Mouse (Mus musculus): ENCODE data around the gene Unc93a. TPM values are rescaled to one million over a fixed set of nuclear protein-coding genes. Genes with fewer than 3 reads are reported as not detected.
"Not testable (repeated sequence)": the region's sequence is repeated elsewhere in the genome, so short reads cannot be mapped to it uniquely, and the experiment has no call there.

Unc93a gene
- polyA plus RNA-seq, 1 experiment from 2014 or later, result not detected

GRCm38 (mm10) chr17:13106563-13106962, 25.0 kb downstream of the Unc93a start:
- not testable (repeated sequence) for H3K36me3 ChIP-seq (ENCODE audit: control insufficient read depth, insufficient read depth, low read length); H3K4me3 ChIP-seq (ENCODE audit: low read depth, low read length); H3K9ac ChIP-seq (ENCODE audit: low read depth, low read length); H3K9me3 ChIP-seq (replicated peaks; ENCODE audit: control insufficient read depth, low read length); H3K27me3 ChIP-seq (ENCODE audit: control insufficient read depth, insufficient read depth, low read length); H3K27ac ChIP-seq (ENCODE audit: low read depth, low read length); H3K4me2 ChIP-seq; H3K4me1 ChIP-seq (ENCODE audit: control insufficient read depth, insufficient read depth, low read length); ATAC-seq (replicated peaks; ENCODE audit: insufficient number of reproducible peaks, low FRiP score, low TSS enrichment)
- WGBS (ENCODE audit: insufficient replicate concordance), result 67% methylated on average over 4 of the region's 5 CpGs

- H3K4me2 ChIP-seq; H3K9ac ChIP-seq (ENCODE audit: low read depth, low read length); H3K4me3 ChIP-seq (ENCODE audit: low read depth, low read length); H3K36me3 ChIP-seq (ENCODE audit: control insufficient read depth, insufficient read depth, low read length); H3K9me3 ChIP-seq (replicated peaks; ENCODE audit: control insufficient read depth, low read length); H3K4me1 ChIP-seq (ENCODE audit: control insufficient read depth, insufficient read depth, low read length); H3K27ac ChIP-seq (ENCODE audit: low read depth, low read length); H3K27me3 ChIP-seq (ENCODE audit: control insufficient read depth, insufficient read depth, low read length): not testable (repeated sequence)
- 85% methylated on average over 2 of the region's 4 CpGs for WGBS (ENCODE audit: insufficient replicate concordance)
- 0 out of 2 replicates have a peak, but pooled peaks have one; percentile 46 for ATAC-seq (replicated peaks; ENCODE audit: insufficient number of reproducible peaks, low FRiP score, low TSS enrichment)
Measured at GRCm38 (mm10) chr17:13092960-13093359, 38.6 kb downstream of the Unc93a start.

GRCm38 (mm10) chr17:13092100-13092764, 39.4 kb downstream of the Unc93a start:
- 61% methylated on average over 5 of the region's 8 CpGs for WGBS (ENCODE audit: insufficient replicate concordance)
- not testable (repeated sequence) for H3K4me3 ChIP-seq (ENCODE audit: low read depth, low read length)

GRCm38 (mm10) chr17:13091510-13091909, 40.1 kb downstream of the Unc93a start:
- not testable (repeated sequence) for ATAC-seq (replicated peaks; ENCODE audit: insufficient number of reproducible peaks, low FRiP score, low TSS enrichment)

More at GRCm38 (mm10) chr17:13092100-13092764, 39.4 kb downstream of the Unc93a start:
- H3K27me3 ChIP-seq (ENCODE audit: control insufficient read depth, insufficient read depth, low read length); H3K4me2 ChIP-seq; H3K36me3 ChIP-seq (ENCODE audit: control insufficient read depth, insufficient read depth, low read length); H3K9ac ChIP-seq (ENCODE audit: low read depth, low read length); H3K4me1 ChIP-seq (ENCODE audit: control insufficient read depth, insufficient read depth, low read length); H3K27ac ChIP-seq (ENCODE audit: low read depth, low read length); H3K9me3 ChIP-seq (replicated peaks; ENCODE audit: control insufficient read depth, low read length): not testable (repeated sequence)
- ATAC-seq (replicated peaks; ENCODE audit: insufficient number of reproducible peaks, low FRiP score, low TSS enrichment), result 0 out of 2 replicates have a peak, but pooled peaks have one; percentile 14

GRCm38 (mm10) chr17:13069227-13069626, 62.4 kb downstream of the Unc93a start:
- H3K27me3 ChIP-seq (ENCODE audit: control insufficient read depth, insufficient read depth, low read length); H3K36me3 ChIP-seq (ENCODE audit: control insufficient read depth, insufficient read depth, low read length); H3K4me2 ChIP-seq; H3K27ac ChIP-seq (ENCODE audit: low read depth, low read length); H3K4me3 ChIP-seq (ENCODE audit: low read depth, low read length); H3K9me3 ChIP-seq (replicated peaks; ENCODE audit: control insufficient read depth, low read length); H3K4me1 ChIP-seq (ENCODE audit: control insufficient read depth, insufficient read depth, low read length); H3K9ac ChIP-seq (ENCODE audit: low read depth, low read length); ATAC-seq (replicated peaks; ENCODE audit: insufficient number of reproducible peaks, low FRiP score, low TSS enrichment): not testable (repeated sequence)
- 63% methylated on average over 3 of the region's 5 CpGs for WGBS (ENCODE audit: insufficient replicate concordance)

More at GRCm38 (mm10) chr17:13091510-13091909, 40.1 kb downstream of the Unc93a start:
- H3K9ac ChIP-seq (ENCODE audit: low read depth, low read length); H3K4me1 ChIP-seq (ENCODE audit: control insufficient read depth, insufficient read depth, low read length); H3K36me3 ChIP-seq (ENCODE audit: control insufficient read depth, insufficient read depth, low read length); H3K27me3 ChIP-seq (ENCODE audit: control insufficient read depth, insufficient read depth, low read length); H3K4me2 ChIP-seq; H3K27ac ChIP-seq (ENCODE audit: low read depth, low read length); H3K9me3 ChIP-seq (replicated peaks; ENCODE audit: control insufficient read depth, low read length); H3K4me3 ChIP-seq (ENCODE audit: low read depth, low read length): not testable (repeated sequence)
- WGBS (ENCODE audit: insufficient replicate concordance), result no CpG with 5 or more reads among the region's 1 CpGs

- ATAC-seq (replicated peaks; ENCODE audit: insufficient number of reproducible peaks, low FRiP score, low TSS enrichment); H3K27me3 ChIP-seq (ENCODE audit: control insufficient read depth, insufficient read depth, low read length): not testable (repeated sequence)
Measured at GRCm38 (mm10) chr17:13067864-13068385, 63.7 kb downstream of the Unc93a start.

GRCm38 (mm10) chr17:13062882-13063281, 68.7 kb downstream of the Unc93a start:
- 39% methylated on average over 2 of the region's 7 CpGs for whole genome bisulfite sequencing (ENCODE audit: insufficient replicate concordance)
- H3K4me2 ChIP-seq; H3K27ac ChIP-seq (ENCODE audit: low read depth, low read length); H3K4me1 ChIP-seq (ENCODE audit: control insufficient read depth, insufficient read depth, low read length); H3K4me3 ChIP-seq (ENCODE audit: low read depth, low read length); H3K9me3 ChIP-seq (replicated peaks; ENCODE audit: control insufficient read depth, low read length); H3K36me3 ChIP-seq (ENCODE audit: control insufficient read depth, insufficient read depth, low read length); H3K27me3 ChIP-seq (ENCODE audit: control insufficient read depth, insufficient read depth, low read length); H3K9ac ChIP-seq (ENCODE audit: low read depth, low read length): not testable (repeated sequence)
- 0 out of 2 replicates have a peak, but pooled peaks have one; percentile 31 for ATAC-seq (replicated peaks; ENCODE audit: insufficient number of reproducible peaks, low FRiP score, low TSS enrichment)

More at GRCm38 (mm10) chr17:13067864-13068385, 63.7 kb downstream of the Unc93a start:
- not testable (repeated sequence) for H3K9ac ChIP-seq (ENCODE audit: low read depth, low read length); H3K4me3 ChIP-seq (ENCODE audit: low read depth, low read length); H3K9me3 ChIP-seq (replicated peaks; ENCODE audit: control insufficient read depth, low read length); H3K4me1 ChIP-seq (ENCODE audit: control insufficient read depth, insufficient read depth, low read length); H3K4me2 ChIP-seq; H3K27ac ChIP-seq (ENCODE audit: low read depth, low read length); H3K36me3 ChIP-seq (ENCODE audit: control insufficient read depth, insufficient read depth, low read length)
- 56% methylated on average over 1 of the region's 4 CpGs for WGBS (ENCODE audit: insufficient replicate concordance)

GRCm38 (mm10) chr17:13060804-13061203, 70.8 kb downstream of the Unc93a start, which contains the start of gene Tcp10b:
TSS of gene Tcp10b (plus strand) at chr17:13061104.
- not testable (repeated sequence) for H3K4me3 ChIP-seq (ENCODE audit: low read depth, low read length); H3K27ac ChIP-seq (ENCODE audit: low read depth, low read length); H3K9ac ChIP-seq (ENCODE audit: low read depth, low read length); H3K4me1 ChIP-seq (ENCODE audit: control insufficient read depth, insufficient read depth, low read length); H3K36me3 ChIP-seq (ENCODE audit: control insufficient read depth, insufficient read depth, low read length); ATAC-seq (replicated peaks; ENCODE audit: insufficient number of reproducible peaks, low FRiP score, low TSS enrichment); H3K4me2 ChIP-seq; H3K27me3 ChIP-seq (ENCODE audit: control insufficient read depth, insufficient read depth, low read length); H3K9me3 ChIP-seq (replicated peaks; ENCODE audit: control insufficient read depth, low read length)
- 81% methylated on average over 4 of the region's 4 CpGs for WGBS (ENCODE audit: insufficient replicate concordance)
